Comparison of ENCODE assay signal across 23 mouse cellular contexts in the genomic region with DNA sequence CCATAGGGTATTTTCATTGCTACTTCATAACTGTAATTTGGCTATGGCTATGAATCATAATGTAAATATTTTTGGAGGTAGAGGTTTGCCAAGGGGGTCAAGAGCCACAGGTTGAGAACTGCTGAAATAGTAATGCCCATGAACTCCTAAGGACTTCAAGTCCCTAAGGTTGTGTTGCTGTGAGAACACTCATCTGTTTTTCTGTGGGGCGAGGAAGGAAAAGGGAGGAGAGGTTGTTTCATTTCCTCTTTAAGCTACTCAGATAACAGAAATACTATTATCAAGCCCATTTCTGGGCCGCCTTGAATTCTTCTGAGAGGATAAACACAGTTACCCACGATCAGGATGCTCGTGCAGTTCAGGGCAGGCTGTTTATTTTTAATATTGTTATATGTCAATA. TPM values are rescaled to one million over a fixed set of nuclear protein-coding genes. Genes with fewer than 3 reads are reported as not detected.
DNase-seq lines count a peak whose midpoint lies in the region; ATAC-seq and TF ChIP-seq lines count a peak whose summit lies in the region.
"Had no signal": no experiment of that assay in that cellular context is flagged by ENCODE, and none has a peak within 500 bp of the region (broad histone marks: within the 10 kb centered on the region; RNA-seq: fewer than 3 reads in every experiment).

No protein-coding gene starts in this region.

- WGBS in heart, embryonic 11.5 days (ENCODE audit: insufficient replicate concordance): 63% methylated on average over 4 of the region's 4 CpGs
- WGBS in lung, postnatal 0 days: 36% methylated on average over 4 of the region's 4 CpGs
- WGBS in lung, adult 2 months: 25% methylated on average over 4 of the region's 4 CpGs

- no peak overlapping the region for H3K4me2 ChIP-seq in heart, embryonic 11.5 days
- no peak overlapping the region for H3K4me2 ChIP-seq in lung, postnatal 0 days (replicated peaks; ENCODE audit: low read depth, low read length)
- H3K4me2 ChIP-seq: embryonic facial prominence, embryonic 12.5 days; hindbrain, embryonic 12.5 days; liver, embryonic 11.5 days; lung, embryonic 15.5 days; midbrain, embryonic 15.5 days had no signal

- TF ChIP-seq EP300 in lung, postnatal 0 days (IDR thresholded peaks at IDR 0.05): peak; percentile 56; the same call in 1 of the 2 replicates

- no peak for ATAC-seq in heart, embryonic 11.5 days (replicated peaks; ENCODE audit: insufficient number of reproducible peaks, low FRiP score, low TSS enrichment)
- no peak for ATAC-seq in lung, postnatal 0 days
- ATAC-seq: forebrain, embryonic 14.5 days; midbrain, embryonic 15.5 days had no signal

- DNase-seq in heart, adult 18-20 months: peak; percentile 23 to 60
- DNase-seq in lung, postnatal 0 days (ENCODE audit: low spot score): peak; percentile 42
- DNase-seq in lung, adult 2 months: no peak
- DNase-seq in MEL-GATA-1-ER (ENCODE audit: extremely low read depth, low read depth): peak; percentile 33
- peak; percentile 10 for DNase-seq in heart, postnatal 4 days
- no peak for DNase-seq in layer of hippocampus, postnatal 10 days (ENCODE audit: low spot score in 2 of 2)
- no peak for DNase-seq in right cerebral cortex, postnatal 36 days (ENCODE audit: low spot score in 2 of 2)
- DNase-seq: adrenal gland, adult 2 months; cerebellum, adult 9-10 months; kidney, adult 9 months; left cerebral cortex, postnatal 4 days; right cerebral cortex, postnatal 14 days; thymus, postnatal 25 days had no signal

- TF ChIP-seq CTCF in lung, postnatal 0 days (IDR thresholded peaks at IDR 0.05): no peak
- TF ChIP-seq CTCF in lung, adult 2 months (IDR thresholded peaks at IDR 0.05; ENCODE audit: insufficient read depth, low read length): no peak

- H3K27ac ChIP-seq in heart, embryonic 11.5 days (ENCODE audit: low read depth, low read length): no peak overlapping the region; the same call in 1 of the 2 replicates
- H3K27ac ChIP-seq in lung, postnatal 0 days (ENCODE audit: low read length): no peak overlapping the region
- H3K27ac ChIP-seq: embryonic facial prominence, embryonic 12.5 days; hindbrain, embryonic 12.5 days; left cerebral cortex, adult 2 months; lung, embryonic 15.5 days; midbrain, embryonic 15.5 days had no signal

- peaks cover 1% of the 10 kb centered on the region; the same call in 1 of the 2 replicates for H3K27me3 ChIP-seq in heart, embryonic 11.5 days (ENCODE audit: control insufficient read depth, insufficient read depth, low read length)
- H3K27me3 ChIP-seq in lung, postnatal 0 days (replicated peaks; ENCODE audit: insufficient read depth, low read length): no peaks in the 10 kb centered on the region
- H3K27me3 ChIP-seq: embryonic facial prominence, embryonic 12.5 days had no signal

- H3K4me1 ChIP-seq in heart, embryonic 11.5 days (ENCODE audit: control insufficient read depth, insufficient read depth, low read length): peaks cover 3% of the 10 kb centered on the region; the same call in 1 of the 2 replicates
- no peaks in the 10 kb centered on the region; the same call in 1 of the 2 replicates for H3K4me1 ChIP-seq in lung, postnatal 0 days (ENCODE audit: insufficient read depth, low read depth, low read length)
- peaks cover 11% of the 10 kb centered on the region for H3K4me1 ChIP-seq in lung, adult 2 months (ENCODE audit: control insufficient read depth, insufficient read depth, low read length)
- H3K4me1 ChIP-seq: hindbrain, embryonic 12.5 days had no signal

- no peak overlapping the region for H3K4me3 ChIP-seq in heart, embryonic 11.5 days (ENCODE audit: low read depth, low read length)
- no peak overlapping the region for H3K4me3 ChIP-seq in lung, postnatal 0 days (ENCODE audit: low read depth, low read length)
- H3K4me3 ChIP-seq in lung, adult 2 months (replicated peaks; ENCODE audit: extremely low read depth, low read depth, low read length): no peak overlapping the region
- H3K4me3 ChIP-seq: embryonic facial prominence, embryonic 12.5 days; erythroblast, embryonic 14.5 days; hindbrain, embryonic 12.5 days; left cerebral cortex, adult 2 months; lung, embryonic 15.5 days; midbrain, embryonic 15.5 days; myocyte had no signal

- no peak overlapping the region for H3K9ac ChIP-seq in heart, embryonic 11.5 days (ENCODE audit: low read depth, low read length)
- no peak overlapping the region for H3K9ac ChIP-seq in lung, postnatal 0 days (replicated peaks; ENCODE audit: low read depth)
- H3K9ac ChIP-seq: embryonic facial prominence, embryonic 12.5 days; hindbrain, embryonic 12.5 days; lung, embryonic 15.5 days; midbrain, embryonic 15.5 days had no signal

- TF ChIP-seq POLR2A in lung, adult 2 months (IDR thresholded peaks at IDR 0.05; ENCODE audit: borderline replicate concordance, extremely low read depth, low read depth, low read length): no peak

- no peaks in the 10 kb centered on the region for H3K9me3 ChIP-seq in heart, embryonic 11.5 days (replicated peaks; ENCODE audit: control insufficient read depth, low read length)
- H3K9me3 ChIP-seq in lung, postnatal 0 days (ENCODE audit: low read length): no peaks in the 10 kb centered on the region
- H3K9me3 ChIP-seq: embryonic facial prominence, embryonic 12.5 days; hindbrain, embryonic 12.5 days; lung, embryonic 15.5 days; midbrain, embryonic 15.5 days had no signal

- peaks cover 8% of the 10 kb centered on the region for H3K36me3 ChIP-seq in heart, embryonic 11.5 days (ENCODE audit: control insufficient read depth, insufficient read depth, low read length)
- 0 out of 2 replicates have a peak, but pooled peaks cover 3% of the 10 kb centered on the region for H3K36me3 ChIP-seq in lung, postnatal 0 days (ENCODE audit: insufficient read depth, low read length)

RNA-seq across cellular contexts. Expression of gene Rfk, which starts 3.0 kb away (rescaled TPM):
- 10 to 100 TPM; 59.7 to 80.6 TPM for total RNA-seq in heart, adult 18-20 months (2021)
- polyA plus RNA-seq in heart, embryonic 11.5 days (2014; fragmentation: Nextera tagmentation; extraction: Ambion mirVana): 60.4 and 61.3 TPM in 2 replicates
- polyA plus RNA-seq in lung, postnatal 0 days (2015; fragmentation: Nextera tagmentation; extraction: Ambion mirVana): 77.4 and 93.0 TPM in 2 replicates
- 70.0 and 97.8 TPM in 2 replicates for polyA plus RNA-seq in lung, adult 2 months (2012; rRNA removed)
- total RNA-seq in heart, postnatal 4 days (2021): 10 to 100 TPM; 48.3 to 57.7 TPM
- total RNA-seq in layer of hippocampus, postnatal 10 days (2021): 10 to 100 TPM; 50.7 to 57.1 TPM

RNA-seq across cellular contexts. Expression of gene Gcnt1, which starts 24.2 kb away (rescaled TPM):
- total RNA-seq in heart, adult 18-20 months (2021): 10 to 100 TPM; 17.0 to 17.3 TPM
- 11.2 and 12.8 TPM in 2 replicates for polyA plus RNA-seq in heart, embryonic 11.5 days (2014; fragmentation: Nextera tagmentation; extraction: Ambion mirVana)
- polyA plus RNA-seq in lung, postnatal 0 days (2015; fragmentation: Nextera tagmentation; extraction: Ambion mirVana): 2.6 and 2.7 TPM in 2 replicates
- polyA plus RNA-seq in lung, adult 2 months (2012; rRNA removed): 1.7 and 4.3 TPM in 2 replicates
- total RNA-seq in heart, postnatal 4 days (2021): 10 to 100 TPM; 10.2 to 10.8 TPM
- total RNA-seq in layer of hippocampus, postnatal 10 days (2021): 1 to 10 TPM; 1.8 to 2.2 TPM

Comparison
In these comparisons a context has a peak if more than half of its experiments do, and no peak if none do; other contexts are left out.
1. DNase-seq: peak in heart, adult 18-20 months (2 of 2), lung, postnatal 0 days (single experiment), MEL-GATA-1-ER (single experiment) and heart, postnatal 4 days (single experiment); none in lung, adult 2 months (single experiment), layer of hippocampus, postnatal 10 days (0 of 2) and right cerebral cortex, postnatal 36 days (0 of 2).